Mouse (Mus musculus): Measurements from ENCODE around the gene Prrxl1. TPM values are rescaled to one million over a fixed set of nuclear protein-coding genes. Genes with fewer than 3 reads are reported as not detected.

Gene Prrxl1
- polyA plus RNA-seq, 1 experiment from 2014 or later: 0.08 TPM

- H3K9ac ChIP-seq (ENCODE audit: low read length): no peak within 1 kb of the TSS
- no peak within 1 kb of the TSS for H3K4me3 ChIP-seq (ENCODE audit: low read depth, low read length)
- H3K9me3 ChIP-seq (ENCODE audit: control insufficient read depth, low read length): no peaks in the 10 kb centered on the region
- no peak for DNase-seq (ENCODE audit: low spot score)
- H3K4me1 ChIP-seq (replicated peaks; ENCODE audit: control insufficient read depth, insufficient read depth, low read length): 0 out of 2 replicates have a peak, but pooled peaks cover 3% of the 10 kb centered on the region
- H3K27ac ChIP-seq (ENCODE audit: low read depth, low read length): no peak within 1 kb of the TSS
- no peaks in the 10 kb centered on the region for H3K27me3 ChIP-seq (ENCODE audit: control insufficient read depth, insufficient read depth, low read length)
- 65% methylated on average over 16 of the region's 16 CpGs for WGBS
- no peak within 1 kb of the TSS for H3K4me2 ChIP-seq (ENCODE audit: low read depth, low read length, severe bottlenecking)
- ATAC-seq (replicated peaks; ENCODE audit: low FRiP score): no peak
- H3K36me3 ChIP-seq (ENCODE audit: control insufficient read depth, insufficient read depth, low read length): no peaks in the 10 kb centered on the region
Measured at GRCm38 (mm10) chr14:32685124-32685826, 86.1 kb downstream of the Prrxl1 start, which contains the start of gene 3425401B19Rik. TSS of gene 3425401B19Rik (minus strand) at chr14:32685293.

- Histone ChIP-seq H3K36me3 (ENCODE audit: control insufficient read depth, insufficient read depth, low read length) (no peaks in the 10 kb centered on the region), H3K9ac (ENCODE audit: low read length) (no peak overlapping the region), H3K4me2 (ENCODE audit: low read depth, low read length, severe bottlenecking) (no peak overlapping the region), H3K27me3 (ENCODE audit: control insufficient read depth, insufficient read depth, low read length) (no peaks in the 10 kb centered on the region), H3K4me3 (ENCODE audit: low read depth, low read length) (no peak overlapping the region), H3K4me1 (replicated peaks; ENCODE audit: control insufficient read depth, insufficient read depth, low read length) (no peaks in the 10 kb centered on the region), H3K27ac (ENCODE audit: low read depth, low read length) (no peak overlapping the region), H3K9me3 (ENCODE audit: control insufficient read depth, low read length) (no peaks in the 10 kb centered on the region)
- 89% methylated on average over 2 of the region's 2 CpGs for WGBS
- ATAC-seq (replicated peaks; ENCODE audit: low FRiP score) (no peak), DNase-seq (ENCODE audit: low spot score) (no peak)
Measured at GRCm38 (mm10) chr14:32695906-32696305, 96.7 kb downstream of the Prrxl1 start.

- 86% methylated on average over 2 of the region's 2 CpGs for WGBS
- ATAC-seq (replicated peaks; ENCODE audit: low FRiP score): no peak
- no peak overlapping the region for H3K4me2 ChIP-seq (ENCODE audit: low read depth, low read length, severe bottlenecking)
Measured at GRCm38 (mm10) chr14:32696344-32696743, 97.1 kb downstream of the Prrxl1 start.

GRCm38 (mm10) chr14:32697774-32698173 lies 98.6 kb downstream of the Prrxl1 start:
- ATAC-seq (replicated peaks; ENCODE audit: low FRiP score): no peak
- no peaks in the 10 kb centered on the region for H3K27me3 ChIP-seq (ENCODE audit: control insufficient read depth, insufficient read depth, low read length)
- H3K4me2 ChIP-seq (ENCODE audit: low read depth, low read length, severe bottlenecking): no peak overlapping the region
- no peaks in the 10 kb centered on the region for H3K4me1 ChIP-seq (replicated peaks; ENCODE audit: control insufficient read depth, insufficient read depth, low read length)
- WGBS: 87% methylated on average over 8 of the region's 8 CpGs
- H3K4me3 ChIP-seq (ENCODE audit: low read depth, low read length): no peak overlapping the region
- no peak overlapping the region for H3K27ac ChIP-seq (ENCODE audit: low read depth, low read length)
- no peaks in the 10 kb centered on the region for H3K9me3 ChIP-seq (ENCODE audit: control insufficient read depth, low read length)
- H3K36me3 ChIP-seq (ENCODE audit: control insufficient read depth, insufficient read depth, low read length): no peaks in the 10 kb centered on the region
- no peak for DNase-seq (ENCODE audit: low spot score)
- no peak overlapping the region for H3K9ac ChIP-seq (ENCODE audit: low read length)

More at GRCm38 (mm10) chr14:32696344-32696743, 97.1 kb downstream of the Prrxl1 start:
- no peak overlapping the region for H3K4me3 ChIP-seq (ENCODE audit: low read depth, low read length)
- H3K9me3 ChIP-seq (ENCODE audit: control insufficient read depth, low read length): no peaks in the 10 kb centered on the region
- H3K9ac ChIP-seq (ENCODE audit: low read length): no peak overlapping the region
- no peaks in the 10 kb centered on the region for H3K27me3 ChIP-seq (ENCODE audit: control insufficient read depth, insufficient read depth, low read length)
- no peak overlapping the region for H3K27ac ChIP-seq (ENCODE audit: low read depth, low read length)
- DNase-seq (ENCODE audit: low spot score): no peak
- no peaks in the 10 kb centered on the region for H3K4me1 ChIP-seq (replicated peaks; ENCODE audit: control insufficient read depth, insufficient read depth, low read length)
- H3K36me3 ChIP-seq (ENCODE audit: control insufficient read depth, insufficient read depth, low read length): no peaks in the 10 kb centered on the region

- H3K27me3 ChIP-seq (ENCODE audit: control insufficient read depth, insufficient read depth, low read length): no peaks in the 10 kb centered on the region
- no peak overlapping the region for H3K4me3 ChIP-seq (ENCODE audit: low read depth, low read length)
- no peaks in the 10 kb centered on the region for H3K4me1 ChIP-seq (replicated peaks; ENCODE audit: control insufficient read depth, insufficient read depth, low read length)
- DNase-seq (ENCODE audit: low spot score) (no peak), ATAC-seq (replicated peaks; ENCODE audit: low FRiP score) (no peak)
- H3K9me3 ChIP-seq (ENCODE audit: control insufficient read depth, low read length): no peaks in the 10 kb centered on the region
- H3K4me2 ChIP-seq (ENCODE audit: low read depth, low read length, severe bottlenecking): no peak overlapping the region
- no peaks in the 10 kb centered on the region for H3K36me3 ChIP-seq (ENCODE audit: control insufficient read depth, insufficient read depth, low read length)
- WGBS: 90% methylated on average over 3 of the region's 3 CpGs
- H3K9ac ChIP-seq (ENCODE audit: low read length): no peak overlapping the region
- H3K27ac ChIP-seq (ENCODE audit: low read depth, low read length): no peak overlapping the region
Measured at GRCm38 (mm10) chr14:32698556-32698955, 99.3 kb downstream of the Prrxl1 start.

Other genes with a start within 250 kb of the Prrxl1 start
- not detected in 2 replicates for gene 1700024G13Rik, start 211.0 kb upstream of the Prrxl1 start, polyA plus RNA-seq (2014; fragmentation: Nextera tagmentation; extraction: Ambion mirVana)
- gene Slc18a3, start 134.6 kb upstream of the Prrxl1 start, polyA plus RNA-seq (2014; fragmentation: Nextera tagmentation; extraction: Ambion mirVana): 0.12 and 0.15 TPM in 2 replicates
- gene Chat, start 133.4 kb upstream of the Prrxl1 start, polyA plus RNA-seq (2014; fragmentation: Nextera tagmentation; extraction: Ambion mirVana): not detected in 2 replicates
- 20.1 and 29.4 TPM in 2 replicates for gene Ercc6, start 85.9 kb upstream of the Prrxl1 start, polyA plus RNA-seq (2014; fragmentation: Nextera tagmentation; extraction: Ambion mirVana)
- gene 3425401B19Rik, start 85.9 kb downstream of the Prrxl1 start, polyA plus RNA-seq (2014; fragmentation: Nextera tagmentation; extraction: Ambion mirVana): not detected in 2 replicates
- gene Tmem273, start 186.6 kb downstream of the Prrxl1 start, polyA plus RNA-seq (2014; fragmentation: Nextera tagmentation; extraction: Ambion mirVana): not detected in 2 replicates
- gene Fam170b, start 234.6 kb downstream of the Prrxl1 start, polyA plus RNA-seq (2014; fragmentation: Nextera tagmentation; extraction: Ambion mirVana): 0.16 TPM in 1 of 2 replicates, not detected in the other